ENCODE assay signal across 24 mouse cellular contexts in genomic region chr15:86971436-86971835, GRCm38 (mm10).
A peak's percentile ranks its signal among the peaks of the same experiment; 100 is the strongest.
DNase-seq lines count a peak whose midpoint lies in the region; ATAC-seq and TF ChIP-seq lines count a peak whose summit lies in the region.
"Had no signal": no experiment of that assay in that cellular context is flagged by ENCODE, and none has a peak within 500 bp of the region (broad histone marks: within the 10 kb centered on the region; RNA-seq: fewer than 3 reads in every experiment).

No protein-coding gene starts in this region.

- TF ChIP-seq POLR2A in heart, adult 2 months (IDR thresholded peaks at IDR 0.05; ENCODE audit: insufficient read depth, low read depth, low read length) = no peak

- no peak overlapping the region for H3K4me2 ChIP-seq in heart, embryonic 11.5 days
- H3K4me2 ChIP-seq: forebrain, embryonic 13.5 days; heart, embryonic 15.5 days; hindbrain, embryonic 12.5 days; hindbrain, embryonic 15.5 days; kidney, embryonic 15.5 days had no signal

- H3K27me3 ChIP-seq in heart, adult 2 months (ENCODE audit: control insufficient read depth, insufficient read depth, low read length) = no peaks in the 10 kb centered on the region
- H3K27me3 ChIP-seq in heart, embryonic 11.5 days (ENCODE audit: control insufficient read depth, insufficient read depth, low read length) = no peaks in the 10 kb centered on the region
- H3K27me3 ChIP-seq: forebrain, embryonic 13.5 days; heart, embryonic 15.5 days; hindbrain, embryonic 12.5 days; hindbrain, embryonic 15.5 days; kidney, embryonic 15.5 days had no signal

- H3K4me3 ChIP-seq in heart, adult 2 months = no peak overlapping the region
- no peak overlapping the region for H3K4me3 ChIP-seq in heart, embryonic 11.5 days (ENCODE audit: low read depth, low read length)
- H3K4me3 ChIP-seq: forebrain, embryonic 10.5 days; forebrain, embryonic 13.5 days; heart, embryonic 15.5 days; hindbrain, embryonic 12.5 days; hindbrain, embryonic 15.5 days; kidney, embryonic 15.5 days had no signal

- H3K36me3 ChIP-seq in heart, adult 2 months (ENCODE audit: control insufficient read depth, insufficient read depth, low read length) = no peaks in the 10 kb centered on the region
- no peaks in the 10 kb centered on the region for H3K36me3 ChIP-seq in heart, embryonic 11.5 days (ENCODE audit: control insufficient read depth, insufficient read depth, low read length)
- H3K36me3 ChIP-seq: forebrain, embryonic 10.5 days; heart, embryonic 15.5 days; hindbrain, embryonic 12.5 days; hindbrain, embryonic 15.5 days; kidney, embryonic 15.5 days had no signal

- H3K9ac ChIP-seq in heart, adult 2 months (ENCODE audit: low read depth, low read length) = no peak overlapping the region
- H3K9ac ChIP-seq in heart, embryonic 11.5 days (ENCODE audit: low read depth, low read length) = no peak overlapping the region
- H3K9ac ChIP-seq: forebrain, embryonic 13.5 days; heart, embryonic 15.5 days; hindbrain, embryonic 12.5 days; hindbrain, embryonic 15.5 days; kidney, embryonic 15.5 days had no signal

- intact Hi-C loops in heart, adult 2 months (cut with DNase I) = loop anchor here (5.0 kb wide), 1 partner anchor 131 kb away; no protein-coding TSS in a partner anchor
- intact Hi-C loops in heart, postnatal 10 days (cut with DNase I) = no loop called here
- intact Hi-C loops in heart, postnatal 36 days (cut with DNase I) = loop anchor here (5.0 kb wide), 1 partner anchor 136 kb away; no protein-coding TSS in a partner anchor
- intact Hi-C loops in gastrocnemius, postnatal 14 days (cut with DNase I; ENCODE audit: low total_unique reads) = no loop called here

- peak; percentile 33 to 67 for DNase-seq in heart, adult 2 months
- DNase-seq in heart, postnatal 10 days = peak; percentile 34 to 57
- DNase-seq in heart, postnatal 36 days = peak; percentile 15 to 25
- no peak for DNase-seq in lung, postnatal 4 days
- DNase-seq in gastrocnemius, postnatal 14 days = no peak
- DNase-seq: adrenal gland, adult 2 months; adrenal gland, postnatal 14 days; cerebellum, adult 11 months; cerebellum, adult 2 months; cerebellum, adult 9-11 months; cerebellum, postnatal 36 days; embryo, embryonic 11 days; gastrocnemius, postnatal 36 days; kidney, adult 11 months; kidney, adult 8-10 months had no signal

- H3K9me3 ChIP-seq in heart, embryonic 11.5 days (replicated peaks; ENCODE audit: control insufficient read depth, low read length) = no peaks in the 10 kb centered on the region
- H3K9me3 ChIP-seq: forebrain, embryonic 13.5 days; heart, embryonic 15.5 days; hindbrain, embryonic 12.5 days; hindbrain, embryonic 15.5 days; kidney, embryonic 15.5 days had no signal

- H3K4me1 ChIP-seq in heart, adult 2 months (ENCODE audit: control insufficient read depth, insufficient read depth, low read length) = no peaks in the 10 kb centered on the region
- H3K4me1 ChIP-seq in heart, embryonic 11.5 days (ENCODE audit: control insufficient read depth, insufficient read depth, low read length) = no peaks in the 10 kb centered on the region
- H3K4me1 ChIP-seq: forebrain, embryonic 10.5 days; forebrain, embryonic 13.5 days; heart, embryonic 15.5 days; hindbrain, embryonic 12.5 days; kidney, embryonic 15.5 days had no signal

- WGBS in heart, adult 2 months = 48% methylated on average over 2 of the region's 2 CpGs
- WGBS in heart, embryonic 11.5 days (ENCODE audit: insufficient replicate concordance) = 61% methylated on average over 2 of the region's 2 CpGs

- no peak for ATAC-seq in heart, embryonic 11.5 days (replicated peaks; ENCODE audit: insufficient number of reproducible peaks, low FRiP score, low TSS enrichment)
- ATAC-seq: CD4-positive, CD25-positive, alpha-beta regulatory T cell, adult 4 months; forebrain, embryonic 13.5 days; forebrain, embryonic 16.5 days had no signal

- H3K27ac ChIP-seq in heart, adult 2 months = peak overlapping the region; percentile 53
- no peak overlapping the region for H3K27ac ChIP-seq in heart, embryonic 11.5 days (ENCODE audit: low read depth, low read length)
- H3K27ac ChIP-seq: forebrain, embryonic 10.5 days; forebrain, embryonic 13.5 days; heart, embryonic 15.5 days; hindbrain, embryonic 12.5 days; hindbrain, embryonic 15.5 days; kidney, embryonic 15.5 days had no signal

- no peak for TF ChIP-seq EP300 in heart, adult 2 months (IDR thresholded peaks at IDR 0.05; ENCODE audit: insufficient read depth, low read depth, low read length)

- no peaks in the 10 kb centered on the region for H3K79me2 ChIP-seq in heart, adult 2 months (replicated peaks; ENCODE audit: control insufficient read depth, insufficient read depth, low read length)

- TF ChIP-seq CTCF in heart, adult 2 months (IDR thresholded peaks at IDR 0.05) = no peak

Comparison
In these comparisons a context has a peak if more than half of its experiments do, and no peak if none do; other contexts are left out.
1. intact Hi-C loops: an anchor here in heart, adult 2 months (5.0 kb wide) and heart, postnatal 36 days (5.0 kb wide); none called in heart, postnatal 10 days and gastrocnemius, postnatal 14 days.
2. DNase-seq: peak in heart, adult 2 months (2 of 2), heart, postnatal 10 days (2 of 2) and heart, postnatal 36 days (2 of 2); none in lung, postnatal 4 days (0 of 2) and gastrocnemius, postnatal 14 days (single experiment).